Mouse (Mus musculus) bone marrow macrophage, adult 2 months (primary cell): ENCODE data around the gene Lyrm7.

Source experiments
- CTCF ChIP-seq: IDR thresholded peaks from 2 replicates; pipeline ENCODE4 v1.5.1; 2012; ENCODE audit warnings: low read depth, mild to moderate bottlenecking, low read length, moderate library complexity
- POLR2A ChIP-seq: IDR thresholded peaks from 2 replicates; pipeline ENCODE4 v1.6.1; 2012; ENCODE audit warnings: mild to moderate bottlenecking, low read depth, low read length, borderline replicate concordance

DNA sequence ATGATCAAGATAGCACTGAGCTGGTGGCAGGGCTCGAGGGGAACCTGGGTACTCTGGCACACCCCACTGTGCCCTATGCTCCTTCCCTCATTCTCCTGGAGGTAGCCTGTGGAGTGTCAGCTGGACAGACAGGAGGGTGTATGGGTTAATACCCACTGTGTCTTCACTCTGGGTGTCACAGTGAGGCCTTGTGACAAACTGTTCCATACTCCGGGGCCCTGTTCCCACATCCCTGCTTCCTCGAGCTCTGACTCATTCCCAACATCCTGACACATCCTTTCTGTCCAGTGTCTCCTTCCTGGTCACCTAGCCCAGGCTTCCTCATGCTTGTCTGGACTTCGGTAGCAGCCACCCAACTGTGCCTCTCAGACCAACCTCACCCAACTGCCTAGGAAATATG is 45.8 kb upstream of the Lyrm7 start:
- TF ChIP-seq CTCF (no peak), POLR2A (no peak)
